In the genomic region with DNA sequence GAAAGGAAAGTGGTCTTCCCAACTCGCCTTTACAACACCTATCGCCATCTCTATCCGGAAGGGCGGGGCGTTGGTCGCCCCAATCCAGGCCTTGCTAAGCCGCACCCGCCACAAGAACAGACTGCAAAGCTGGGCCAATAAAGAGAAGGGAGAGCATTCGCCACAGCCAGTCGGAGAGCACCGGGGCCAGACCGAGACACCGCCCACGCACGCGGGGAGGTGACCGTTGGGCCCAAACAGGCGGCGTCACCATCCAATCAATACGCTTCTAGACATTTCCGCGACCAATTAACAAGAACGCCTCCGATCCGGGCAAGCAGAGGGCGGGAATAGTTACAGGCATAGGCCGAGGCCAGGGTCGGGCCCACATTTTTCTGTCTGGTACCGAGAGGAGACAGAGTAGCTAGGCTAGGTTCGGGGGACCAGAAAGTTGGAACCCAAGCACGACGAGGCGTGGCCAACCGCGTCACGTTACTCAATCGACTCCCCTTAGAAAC, we compare ENCODE assay signal across 8 mouse cellular contexts. TPM values are rescaled to one million over a fixed set of nuclear protein-coding genes. Genes with fewer than 3 reads are reported as not detected.
A peak's percentile ranks its signal among the peaks of the same experiment; 100 is the strongest.
DNase-seq lines count a peak whose midpoint lies in the region; ATAC-seq and TF ChIP-seq lines count a peak whose summit lies in the region.

No protein-coding gene starts in this region.

- peak overlapping the region; percentile 98 for H3K9ac ChIP-seq in lung, postnatal 0 days (replicated peaks; ENCODE audit: low read depth)

- ATAC-seq in frontal cortex, adult (ENCODE audit: low TSS enrichment), result peak; percentile 86
- ATAC-seq in lung, postnatal 0 days, result peak; percentile 92

- peak overlapping the region; percentile 70 for H3K4me2 ChIP-seq in lung, postnatal 0 days (replicated peaks; ENCODE audit: low read depth, low read length)

- WGBS in hindbrain, embryonic 10.5 days, result under 1% methylated on average over 37 of the region's 37 CpGs
- under 1% methylated on average over 37 of the region's 37 CpGs for WGBS in lung, postnatal 0 days

- H3K27me3 ChIP-seq in hindbrain, embryonic 10.5 days (ENCODE audit: insufficient read depth, poor library complexity, severe bottlenecking), result no peaks in the 10 kb centered on the region
- H3K27me3 ChIP-seq in lung, postnatal 0 days (replicated peaks; ENCODE audit: insufficient read depth, low read length), result no peaks in the 10 kb centered on the region

- peak; percentile 47 for TF ChIP-seq EP300 in lung, postnatal 0 days (IDR thresholded peaks at IDR 0.05)

- peak overlapping the region; percentile 86 for H3K4me3 ChIP-seq in hindbrain, embryonic 10.5 days
- H3K4me3 ChIP-seq in lung, postnatal 0 days (ENCODE audit: low read depth, low read length), result peak overlapping the region; percentile 92

- peak overlapping the region; percentile 98 for H3K27ac ChIP-seq in hindbrain, embryonic 10.5 days
- H3K27ac ChIP-seq in lung, postnatal 0 days (ENCODE audit: low read length), result peak overlapping the region; percentile 99

- no peak for TF ChIP-seq CTCF in lung, postnatal 0 days (IDR thresholded peaks at IDR 0.05)

- H3K4me1 ChIP-seq in hindbrain, embryonic 10.5 days (replicated peaks), result peaks cover 29% of the 10 kb centered on the region
- H3K4me1 ChIP-seq in lung, postnatal 0 days (ENCODE audit: insufficient read depth, low read depth, low read length), result peaks cover 11% of the 10 kb centered on the region; the same call in 1 of the 2 replicates

- DNase-seq in MN1 (ENCODE audit: low spot score), result peak; percentile 98
- peak; percentile 98 for DNase-seq in cerebellum, adult 9-10 months
- DNase-seq in hindbrain, embryonic 10.5 days (ENCODE audit: low spot score), result peak; percentile 95
- peak; percentile 100 for DNase-seq in layer of hippocampus, adult 9-11 months
- peak; percentile 100 for DNase-seq in lung, postnatal 0 days (ENCODE audit: low spot score)
- DNase-seq in ovary, postnatal 14 days (ENCODE audit: low spot score), result peak; percentile 86
- DNase-seq in thymus, postnatal 14 days, result peak; percentile 96

- peaks cover 24% of the 10 kb centered on the region for H3K36me3 ChIP-seq in hindbrain, embryonic 10.5 days
- H3K36me3 ChIP-seq in lung, postnatal 0 days (ENCODE audit: insufficient read depth, low read length), result peaks cover 7% of the 10 kb centered on the region; the same call in 1 of the 2 replicates

- no peaks in the 10 kb centered on the region for H3K9me3 ChIP-seq in hindbrain, embryonic 10.5 days
- H3K9me3 ChIP-seq in lung, postnatal 0 days (ENCODE audit: low read length), result no peaks in the 10 kb centered on the region

RNA-seq across cellular contexts. Expression of gene Kat7, which starts 0.5 kb away (rescaled TPM):
- 79.0 and 84.9 TPM in 2 replicates for polyA plus RNA-seq in hindbrain, embryonic 10.5 days (2016; fragmentation: Nextera tagmentation; extraction: Ambion mirVana)
- polyA plus RNA-seq in lung, postnatal 0 days (2015; fragmentation: Nextera tagmentation; extraction: Ambion mirVana), result 30.7 and 33.5 TPM in 2 replicates

RNA-seq across cellular contexts. Expression of gene Fam117a, which starts 27.3 kb away (rescaled TPM):
- polyA plus RNA-seq in hindbrain, embryonic 10.5 days (2016; fragmentation: Nextera tagmentation; extraction: Ambion mirVana), result 10.8 and 11.0 TPM in 2 replicates
- polyA plus RNA-seq in lung, postnatal 0 days (2015; fragmentation: Nextera tagmentation; extraction: Ambion mirVana), result 20.4 and 21.6 TPM in 2 replicates

RNA-seq across cellular contexts. Expression of gene Tac4, which starts 48.2 kb away (rescaled TPM):
- polyA plus RNA-seq in hindbrain, embryonic 10.5 days (2016; fragmentation: Nextera tagmentation; extraction: Ambion mirVana), result 0.12 TPM in 1 of 2 replicates, not detected in the other
- 0.18 and 0.25 TPM in 2 replicates for polyA plus RNA-seq in lung, postnatal 0 days (2015; fragmentation: Nextera tagmentation; extraction: Ambion mirVana)

Comparison
In these comparisons a context has a peak if more than half of its experiments do, and no peak if none do; other contexts are left out.
1. Peak in every context shown above with its lines: DNase-seq, ATAC-seq, H3K4me3 ChIP-seq and H3K27ac ChIP-seq.